Mouse (Mus musculus) kidney, embryonic 14.5 days (tissue): ENCODE measurements around the gene Ccdc86. TPM values are rescaled to one million over a fixed set of nuclear protein-coding genes. Genes with fewer than 3 reads are reported as not detected.

Experiments
- ATAC-seq: fragments of 200-750 bp; cut with Nextera tagmentation; 2 replicates; pipeline ENCODE4 v1.8.0; 2017; ENCODE audit warnings: moderate number of reproducible peaks, mild to moderate bottlenecking, moderate TSS enrichment, moderate library complexity; ENCODE audit not compliant: low FRiP score, low TSS enrichment
- H3K27ac ChIP-seq: fragments of 300-500 bp; sonication (generic); 2 replicates; pipeline ENCODE4 v1.5.1; 2014; ENCODE audit warnings: low read depth, mild to moderate bottlenecking, low read length, moderate library complexity, mixed read lengths
- H3K27me3 ChIP-seq: fragments of 300-500 bp; sonication (generic); 2 replicates; pipeline ENCODE4 v1.6.1; 2014; ENCODE audit warnings: mild to moderate bottlenecking, low read length; ENCODE audit not compliant: control insufficient read depth, insufficient read depth
- H3K36me3 ChIP-seq: fragments of 300-500 bp; sonication (generic); 2 replicates; pipeline ENCODE4 v1.6.1; 2014; ENCODE audit warnings: low read length, mixed read lengths; ENCODE audit not compliant: control insufficient read depth, insufficient read depth
- H3K4me1 ChIP-seq: fragments of 300-500 bp; sonication (generic); 2 replicates; pipeline ENCODE4 v1.6.1; 2014; ENCODE audit warnings: low read length, mixed read lengths; ENCODE audit not compliant: control insufficient read depth, insufficient read depth
- H3K4me2 ChIP-seq: fragments of 300-500 bp; sonication (generic); replicated peaks from 2 replicates; pipeline ENCODE4 v1.6.1; 2014; ENCODE audit warnings: low read depth, mild to moderate bottlenecking, low read length
- H3K4me3 ChIP-seq: fragments of 300-500 bp; sonication (generic); 2 replicates; pipeline ENCODE4 v1.5.1; 2014; ENCODE audit warnings: mild to moderate bottlenecking, low read length
- H3K9ac ChIP-seq: fragments of 300-500 bp; sonication (generic); 2 replicates; pipeline ENCODE4 v1.6.1; 2014; ENCODE audit warnings: low read depth, mild to moderate bottlenecking, low read length, moderate library complexity
- H3K9me3 ChIP-seq: fragments of 300-500 bp; sonication (generic); 2 replicates; pipeline ENCODE4 v1.6.1; 2016; ENCODE audit warnings: low read length; ENCODE audit not compliant: control insufficient read depth
- WGBS: fragments of 180-500 bp; shearing (Covaris S2); extraction: QIAGEN DNeasy Blood & Tissue Kit; methylation state at CpG from one replicate; pipeline ENCODE4 v1.1.7; 2014; 5-methylcytosine and 5-hydroxymethylcytosine counted together
- polyA plus RNA-seq: library from polyadenylated mRNA; unstranded; fragments of >200 nt; fragmentation: Nextera tagmentation; extraction: Ambion mirVana; gene quantifications from 2 replicates; pipeline ENCODE4 v1.2.1, GENCODE M21; 2014

Ccdc86 gene
- polyA plus RNA-seq, 1 experiment from 2014 or later = 32.7 TPM

GRCm38 (mm10) chr19:10895016-10895528 lies 54.0 kb downstream of the Ccdc86 start, which contains the start of gene Prpf19:
Gene Prpf19, plus strand, starts transcription at chr19:10895231.
- Histone ChIP-seq H3K9me3 (no peaks in the 10 kb centered on the region), H3K9ac (peak within 1 kb of the TSS; percentile 83), H3K27ac (peak within 1 kb of the TSS; percentile 85), H3K4me3 (peak within 1 kb of the TSS; percentile 79), H3K27me3 (no peaks in the 10 kb centered on the region), H3K36me3 (peaks cover 30% of the 10 kb centered on the region), H3K4me1 (peaks cover 14% of the 10 kb centered on the region; the same call in 1 of the 2 replicates), H3K4me2 (peak within 1 kb of the TSS; percentile 86)
- peak; percentile 96 for ATAC-seq
- 0% methylated on average over 42 of the region's 43 CpGs for WGBS

DNA sequence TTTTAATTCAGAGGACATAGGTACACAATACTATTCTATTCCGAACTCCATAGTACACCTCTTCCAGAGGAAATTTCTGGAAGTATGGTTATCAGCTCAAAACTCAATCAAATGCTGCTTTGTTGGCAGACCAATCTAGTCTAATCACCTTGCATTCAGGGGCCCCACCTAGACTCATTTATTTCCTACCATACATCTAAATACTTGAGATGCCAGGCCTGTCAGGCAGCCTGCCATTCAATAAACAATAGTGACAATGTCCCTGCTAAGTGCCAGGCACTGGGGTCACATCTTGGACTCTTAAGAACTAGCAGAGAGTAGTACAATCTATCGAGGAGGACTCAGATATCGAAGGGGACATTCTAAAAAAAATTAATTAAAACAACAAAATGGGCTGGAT lies 56.9 kb downstream of the Ccdc86 start:
- Histone ChIP-seq H3K36me3 (peaks cover 2% of the 10 kb centered on the region; the same call in 1 of the 2 replicates), H3K9ac (no peak overlapping the region), H3K4me1 (peaks cover 11% of the 10 kb centered on the region; the same call in 1 of the 2 replicates), H3K9me3 (no peaks in the 10 kb centered on the region), H3K4me2 (no peak overlapping the region), H3K27me3 (no peaks in the 10 kb centered on the region), H3K27ac (no peak overlapping the region), H3K4me3 (no peak overlapping the region)
- no peak for ATAC-seq
- 89% methylated on average over 3 of the region's 3 CpGs for WGBS

Other genes with a start within 250 kb of the Ccdc86 start
- gene Cd5, start 210.3 kb downstream of the Ccdc86 start, polyA plus RNA-seq = 0.46 and 0.61 TPM in 2 replicates
- gene Cd6, start 119.2 kb downstream of the Ccdc86 start, polyA plus RNA-seq = 0.09 TPM in 1 of 2 replicates, not detected in the other
- 0.44 and 0.69 TPM in 2 replicates for gene Slc15a3, start 109.5 kb downstream of the Ccdc86 start, polyA plus RNA-seq
- 65.2 and 71.5 TPM in 2 replicates for gene Tmem132a, start 79.3 kb downstream of the Ccdc86 start, polyA plus RNA-seq
- 87.6 and 90.9 TPM in 2 replicates for gene Tmem109, start 67.3 kb downstream of the Ccdc86 start, polyA plus RNA-seq
- 61.0 and 75.7 TPM in 2 replicates for gene Prpf19, start 54.0 kb downstream of the Ccdc86 start, polyA plus RNA-seq
- gene Zp1, start 28.6 kb downstream of the Ccdc86 start, polyA plus RNA-seq = not detected in 2 replicates
- gene Ptgdr2, start 12.1 kb downstream of the Ccdc86 start, polyA plus RNA-seq = not detected in 2 replicates
- not detected in 2 replicates for gene Ms4a10, start 25.4 kb upstream of the Ccdc86 start, polyA plus RNA-seq
- not detected in 2 replicates for gene Ms4a15, start 44.0 kb upstream of the Ccdc86 start, polyA plus RNA-seq
- not detected in 2 replicates for gene Ms4a18, start 68.8 kb upstream of the Ccdc86 start, polyA plus RNA-seq
- not detected in 2 replicates for gene Ms4a8a, start 131.8 kb upstream of the Ccdc86 start, polyA plus RNA-seq
- gene 1700017D01Rik, start 181.6 kb upstream of the Ccdc86 start, polyA plus RNA-seq = not detected in 2 replicates
- not detected in 2 replicates for gene 1700025F22Rik, start 216.1 kb upstream of the Ccdc86 start, polyA plus RNA-seq
- not detected in 2 replicates for gene Ms4a13, start 247.5 kb upstream of the Ccdc86 start, polyA plus RNA-seq